ENCODE assay signal across 8 mouse cellular contexts in the genomic region with DNA sequence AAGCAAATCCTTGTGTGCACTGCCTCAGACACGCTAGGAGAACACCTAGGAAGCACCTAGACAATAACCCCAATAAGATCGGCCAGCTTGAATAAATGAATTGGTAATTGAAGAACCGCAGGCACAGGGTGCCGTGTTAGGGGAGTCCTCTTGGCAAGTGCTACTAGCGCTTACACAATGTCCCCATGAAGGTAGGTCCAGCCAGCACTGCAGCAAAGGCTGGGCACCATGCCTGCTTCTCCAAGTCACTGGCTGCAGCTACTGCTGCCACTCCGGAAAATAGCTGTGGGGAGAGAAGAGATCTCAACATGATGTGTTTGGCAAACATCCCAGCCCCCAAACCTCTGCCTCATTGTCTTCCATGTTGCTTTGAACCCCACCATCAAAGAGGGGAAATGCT.
DNase-seq lines count a peak whose midpoint lies in the region; ATAC-seq lines count a peak whose summit lies in the region.

No protein-coding gene starts in this region.

- H3K4me2 ChIP-seq in hindbrain, embryonic 14.5 days (replicated peaks) = no peak overlapping the region
- H3K4me2 ChIP-seq in hindbrain, embryonic 11.5 days (replicated peaks; ENCODE audit: low read depth, low read length) = no peak overlapping the region

- no peaks in the 10 kb centered on the region for H3K9me3 ChIP-seq in hindbrain, embryonic 14.5 days (ENCODE audit: control insufficient read depth, low read length)
- H3K9me3 ChIP-seq in hindbrain, embryonic 11.5 days (ENCODE audit: control insufficient read depth, low read length) = no peaks in the 10 kb centered on the region

- H3K9ac ChIP-seq in hindbrain, embryonic 14.5 days = no peak overlapping the region
- no peak overlapping the region for H3K9ac ChIP-seq in hindbrain, embryonic 11.5 days (ENCODE audit: low read depth, low read length)

- WGBS in hindbrain, embryonic 14.5 days = 61% methylated on average over 6 of the region's 6 CpGs
- WGBS in hindbrain, embryonic 11.5 days = 83% methylated on average over 6 of the region's 6 CpGs

- H3K4me1 ChIP-seq in hindbrain, embryonic 14.5 days (replicated peaks; ENCODE audit: control insufficient read depth, insufficient read depth, low read length) = no peaks in the 10 kb centered on the region
- no peaks in the 10 kb centered on the region for H3K4me1 ChIP-seq in hindbrain, embryonic 11.5 days (replicated peaks; ENCODE audit: control insufficient read depth, insufficient read depth, low read length)

- peak; percentile 45 for DNase-seq in hindbrain, embryonic 14.5 days (ENCODE audit: low spot score)
- no peak for DNase-seq in hindbrain, embryonic 11.5 days (ENCODE audit: low spot score)
- peak; percentile 63 for DNase-seq in cerebellum, adult 11 months
- peak; percentile 20 to 22 for DNase-seq in frontal cortex, postnatal 10 days (ENCODE audit: low spot score in 2 of 2)
- peak; percentile 9 to 60 for DNase-seq in layer of hippocampus, postnatal 14 days (ENCODE audit: low spot score in 2 of 2)
- DNase-seq in right cerebral cortex, postnatal 14 days = peak; percentile 23
- DNase-seq in urinary bladder, adult 18-20 months (ENCODE audit: low spot score in 2 of 2) = no peak
- no peak for DNase-seq in yolk sac, embryonic 10.5 days (ENCODE audit: low spot score)

- ATAC-seq in hindbrain, embryonic 14.5 days (ENCODE audit: low FRiP score) = peak; percentile 78; the same call in 1 of the 2 replicates
- no peak for ATAC-seq in hindbrain, embryonic 11.5 days (ENCODE audit: low FRiP score)

- no peaks in the 10 kb centered on the region for H3K27me3 ChIP-seq in hindbrain, embryonic 14.5 days (ENCODE audit: control insufficient read depth, insufficient read depth, low read length)
- no peaks in the 10 kb centered on the region for H3K27me3 ChIP-seq in hindbrain, embryonic 11.5 days (ENCODE audit: control insufficient read depth, insufficient read depth, low read length)

- H3K36me3 ChIP-seq in hindbrain, embryonic 14.5 days (replicated peaks; ENCODE audit: control insufficient read depth, insufficient read depth) = no peaks in the 10 kb centered on the region
- no peaks in the 10 kb centered on the region for H3K36me3 ChIP-seq in hindbrain, embryonic 11.5 days (ENCODE audit: control insufficient read depth, insufficient read depth, low read length)

- H3K27ac ChIP-seq in hindbrain, embryonic 14.5 days = no peak overlapping the region
- H3K27ac ChIP-seq in hindbrain, embryonic 11.5 days (ENCODE audit: low read depth, low read length) = no peak overlapping the region

- no peak overlapping the region for H3K4me3 ChIP-seq in hindbrain, embryonic 14.5 days (replicated peaks; ENCODE audit: low read length)
- H3K4me3 ChIP-seq in hindbrain, embryonic 11.5 days (ENCODE audit: low read depth, low read length) = no peak overlapping the region

Comparison
In these comparisons a context has a peak if more than half of its experiments do, and no peak if none do; other contexts are left out.
1. DNase-seq: peak in hindbrain, embryonic 14.5 days (single experiment), cerebellum, adult 11 months (single experiment), frontal cortex, postnatal 10 days (2 of 2), layer of hippocampus, postnatal 14 days (2 of 2) and right cerebral cortex, postnatal 14 days (single experiment); none in hindbrain, embryonic 11.5 days (single experiment), urinary bladder, adult 18-20 months (0 of 2) and yolk sac, embryonic 10.5 days (single experiment).